Mouse (Mus musculus): Measurements from ENCODE around the gene Nupr1l. TPM values are rescaled to one million over a fixed set of nuclear protein-coding genes. Genes with fewer than 3 reads are reported as not detected.
A peak's percentile ranks its signal among the peaks of the same experiment; 100 is the strongest.

The Nupr1l gene
- polyA plus RNA-seq, 1 experiment from 2014 or later, result 0.29 TPM

DNA sequence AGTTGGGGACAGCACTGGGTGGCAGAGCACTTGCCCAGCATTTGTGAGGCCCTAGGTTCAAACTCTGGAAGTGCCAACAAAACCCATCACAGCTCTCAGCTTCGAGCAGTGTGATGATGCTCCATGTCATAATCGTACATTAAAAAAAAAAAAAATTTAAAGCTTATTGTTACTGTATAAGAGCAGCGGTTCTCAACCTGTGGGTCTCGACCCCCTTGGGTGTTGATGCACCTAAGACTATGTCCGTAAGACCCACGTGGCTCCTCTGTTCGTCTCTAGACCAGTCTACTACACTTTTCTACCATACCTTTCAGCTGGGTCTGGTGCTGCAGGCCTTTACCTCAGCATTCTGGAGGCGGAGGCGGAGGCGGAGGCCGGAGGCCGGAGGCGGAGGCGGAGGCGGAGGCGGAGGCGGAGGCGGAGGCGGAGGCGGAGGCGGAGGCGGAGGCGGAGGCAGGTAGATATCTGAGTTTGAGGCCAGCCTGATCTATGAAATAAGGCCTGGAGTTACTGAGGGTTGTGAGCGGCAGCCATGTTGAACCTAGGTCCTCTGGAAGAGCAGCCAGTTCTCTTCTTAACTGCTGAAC is 9.8 kb downstream of the Nupr1l start:
- H3K4me3 ChIP-seq (replicated peaks), result no peak overlapping the region
- no peaks in the 10 kb centered on the region for H3K27me3 ChIP-seq
- no peaks in the 10 kb centered on the region for H3K36me3 ChIP-seq (replicated peaks)
- H3K9ac ChIP-seq, result no peak overlapping the region
- no peak for ATAC-seq (ENCODE audit: insufficient read depth)
- H3K4me2 ChIP-seq, result no peak overlapping the region
- H3K27ac ChIP-seq (replicated peaks), result no peak overlapping the region
- 73% methylated on average over 24 of the region's 24 CpGs for WGBS (ENCODE audit: insufficient replicate concordance)
- peaks cover 12% of the 10 kb centered on the region for H3K4me1 ChIP-seq (replicated peaks)
- H3K9me3 ChIP-seq (replicated peaks), result no peaks in the 10 kb centered on the region

DNA sequence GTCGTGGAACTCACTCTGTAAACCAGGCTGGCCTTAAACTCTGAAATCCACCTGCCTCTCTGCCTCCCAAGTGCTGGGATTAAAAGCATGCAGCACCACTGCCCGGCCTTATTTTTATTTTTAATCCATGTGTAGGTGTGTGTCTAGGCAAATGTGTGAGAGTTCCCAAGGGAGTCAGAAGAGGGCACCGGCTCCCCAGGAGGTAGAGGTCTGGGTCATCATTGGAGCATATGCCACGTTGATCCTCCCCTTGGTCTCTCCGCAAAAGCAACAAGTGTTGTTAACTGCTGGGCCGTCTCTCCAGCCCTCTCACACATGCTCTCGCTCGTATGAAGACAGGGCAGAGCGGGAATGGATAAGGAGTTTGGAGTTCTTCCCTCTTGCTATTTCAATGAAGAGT is 10.4 kb downstream of the Nupr1l start:
- no peak overlapping the region for H3K4me3 ChIP-seq (replicated peaks)
- H3K27ac ChIP-seq (replicated peaks), result no peak overlapping the region
- no peak overlapping the region for H3K4me2 ChIP-seq
- H3K36me3 ChIP-seq (replicated peaks), result no peaks in the 10 kb centered on the region
- peaks cover 12% of the 10 kb centered on the region for H3K4me1 ChIP-seq (replicated peaks)
- no peak for ATAC-seq (ENCODE audit: insufficient read depth)
- WGBS (ENCODE audit: insufficient replicate concordance), result 77% methylated on average over 9 of the region's 9 CpGs
- H3K9ac ChIP-seq, result no peak overlapping the region
- H3K9me3 ChIP-seq (replicated peaks), result no peaks in the 10 kb centered on the region
- no peaks in the 10 kb centered on the region for H3K27me3 ChIP-seq

DNA sequence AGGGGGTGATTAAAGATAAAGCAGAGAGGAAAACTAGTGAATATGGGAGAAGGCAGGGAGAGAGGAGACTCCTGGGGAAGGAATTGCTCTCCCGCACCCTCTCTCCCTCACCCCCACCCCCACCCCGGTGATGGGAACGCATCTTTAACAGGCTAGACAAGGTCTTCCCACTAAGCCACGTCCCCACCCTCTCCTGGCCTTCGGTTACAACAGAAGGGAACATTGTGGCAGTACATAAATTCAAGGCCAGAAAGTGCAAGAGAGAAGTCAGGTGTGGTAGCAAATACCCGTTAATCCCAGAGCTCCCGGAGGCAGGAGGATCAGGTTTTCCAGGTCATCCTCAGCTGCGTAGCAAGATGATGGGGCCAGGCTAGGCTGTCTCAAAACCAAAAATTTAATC is 11.0 kb downstream of the Nupr1l start:
- 65% methylated on average over 8 of the region's 8 CpGs for WGBS (ENCODE audit: insufficient replicate concordance)
- ATAC-seq (ENCODE audit: insufficient read depth), result no peak
- H3K4me3 ChIP-seq (replicated peaks), result no peak overlapping the region

DNA sequence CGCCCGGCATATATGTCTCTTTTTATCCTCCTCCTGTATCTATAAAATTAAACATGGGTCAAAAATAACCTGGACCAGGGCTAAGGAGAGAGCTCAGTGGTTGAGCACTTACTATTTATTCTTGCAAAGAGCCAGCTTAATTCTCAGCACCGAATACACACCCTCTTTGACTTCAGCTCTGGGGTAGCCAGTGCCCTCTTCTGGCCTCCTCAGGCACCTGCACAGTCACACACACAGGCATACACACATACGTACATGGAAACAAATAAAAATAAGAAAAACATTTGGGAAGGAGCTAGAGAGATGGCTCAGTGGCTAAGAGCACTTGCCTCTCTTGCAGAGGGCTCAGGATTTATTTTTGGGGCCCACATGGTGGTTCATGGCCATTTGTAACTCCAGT is 13.6 kb downstream of the Nupr1l start:
- H3K27me3 ChIP-seq, result no peaks in the 10 kb centered on the region
- no peak for ATAC-seq (ENCODE audit: insufficient read depth)
- H3K36me3 ChIP-seq (replicated peaks), result no peaks in the 10 kb centered on the region
- H3K9ac ChIP-seq, result no peak overlapping the region
- peaks cover 12% of the 10 kb centered on the region for H3K4me1 ChIP-seq (replicated peaks)
- WGBS (ENCODE audit: insufficient replicate concordance), result 80% methylated on average over 4 of the region's 4 CpGs
- no peaks in the 10 kb centered on the region for H3K9me3 ChIP-seq (replicated peaks)
- H3K27ac ChIP-seq (replicated peaks), result no peak overlapping the region
- H3K4me2 ChIP-seq, result no peak overlapping the region
- no peak overlapping the region for H3K4me3 ChIP-seq (replicated peaks)

More for the DNA sequence above, 11.0 kb downstream of the Nupr1l start:
- Histone ChIP-seq H3K4me1 (replicated peaks) (peaks cover 12% of the 10 kb centered on the region), H3K9me3 (replicated peaks) (no peaks in the 10 kb centered on the region), H3K36me3 (replicated peaks) (no peaks in the 10 kb centered on the region), H3K9ac (no peak overlapping the region), H3K27me3 (no peaks in the 10 kb centered on the region), H3K4me2 (no peak overlapping the region), H3K27ac (replicated peaks) (no peak overlapping the region)

DNA sequence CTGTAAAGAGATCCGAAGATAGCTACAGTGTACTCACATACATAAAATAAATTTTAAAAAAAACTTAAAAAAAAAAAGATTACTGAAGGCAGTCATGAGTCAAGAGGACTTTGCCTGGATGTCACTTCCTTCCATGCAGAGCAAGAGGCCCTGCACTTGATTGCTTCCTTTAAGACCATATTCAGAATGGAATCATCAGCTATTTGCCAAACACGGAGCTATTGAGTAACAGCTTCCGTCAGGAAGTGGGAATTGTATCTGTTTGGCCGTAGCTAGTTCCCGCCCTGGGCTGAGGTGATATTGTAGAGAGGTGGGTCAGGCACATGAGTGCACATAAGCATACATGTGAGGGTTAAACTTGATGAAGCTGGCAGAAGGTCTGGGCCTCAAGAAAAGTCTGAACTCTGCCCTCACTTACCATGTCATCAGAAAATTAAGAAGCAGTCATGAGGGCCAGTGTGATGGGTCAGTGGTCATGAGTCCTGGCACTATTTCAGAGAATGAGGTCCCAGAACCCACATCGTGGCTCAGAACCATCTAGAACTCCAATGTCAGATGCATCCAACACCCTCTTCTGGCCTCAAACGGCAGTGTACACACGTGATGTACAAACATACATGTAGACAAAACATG is 16.6 kb downstream of the Nupr1l start:
- H3K4me3 ChIP-seq (replicated peaks), result no peak overlapping the region
- H3K4me1 ChIP-seq (replicated peaks), result peaks cover 2% of the 10 kb centered on the region; the same call in 1 of the 2 replicates
- no peaks in the 10 kb centered on the region for H3K9me3 ChIP-seq (replicated peaks)
- no peak overlapping the region for H3K9ac ChIP-seq
- H3K27ac ChIP-seq (replicated peaks), result no peak overlapping the region
- no peaks in the 10 kb centered on the region for H3K36me3 ChIP-seq (replicated peaks)
- ATAC-seq (ENCODE audit: insufficient read depth), result no peak
- WGBS (ENCODE audit: insufficient replicate concordance), result 59% methylated on average over 8 of the region's 8 CpGs
- no peak overlapping the region for H3K4me2 ChIP-seq
- H3K27me3 ChIP-seq, result no peaks in the 10 kb centered on the region

DNA sequence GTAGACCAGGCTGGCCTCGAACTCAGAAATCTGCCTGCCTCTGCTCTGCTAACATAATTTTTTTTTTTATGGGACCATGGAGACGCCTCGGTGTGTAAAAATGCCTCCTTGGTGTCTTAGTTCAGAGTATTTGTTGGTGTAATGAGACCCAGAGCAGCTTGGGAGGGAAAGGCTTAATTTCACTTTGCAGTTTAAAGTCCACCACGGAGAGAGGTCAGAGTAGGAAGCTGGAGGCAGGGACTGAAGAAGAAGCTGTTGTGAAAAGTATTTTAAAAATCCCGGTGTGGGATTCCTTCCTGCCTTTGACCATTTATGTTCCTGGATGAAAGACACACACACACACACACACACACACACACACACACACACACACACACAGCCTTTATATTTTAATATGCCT is 17.6 kb downstream of the Nupr1l start:
- ATAC-seq (ENCODE audit: insufficient read depth), result no peak
- Histone ChIP-seq H3K9me3 (replicated peaks) (no peaks in the 10 kb centered on the region), H3K4me2 (no peak overlapping the region), H3K27ac (replicated peaks) (no peak overlapping the region), H3K36me3 (replicated peaks) (no peaks in the 10 kb centered on the region), H3K27me3 (no peaks in the 10 kb centered on the region), H3K4me3 (replicated peaks) (no peak overlapping the region), H3K9ac (no peak overlapping the region), H3K4me1 (replicated peaks) (peaks cover 9% of the 10 kb centered on the region)
- 68% methylated on average over 5 of the region's 5 CpGs for WGBS (ENCODE audit: insufficient replicate concordance)

DNA sequence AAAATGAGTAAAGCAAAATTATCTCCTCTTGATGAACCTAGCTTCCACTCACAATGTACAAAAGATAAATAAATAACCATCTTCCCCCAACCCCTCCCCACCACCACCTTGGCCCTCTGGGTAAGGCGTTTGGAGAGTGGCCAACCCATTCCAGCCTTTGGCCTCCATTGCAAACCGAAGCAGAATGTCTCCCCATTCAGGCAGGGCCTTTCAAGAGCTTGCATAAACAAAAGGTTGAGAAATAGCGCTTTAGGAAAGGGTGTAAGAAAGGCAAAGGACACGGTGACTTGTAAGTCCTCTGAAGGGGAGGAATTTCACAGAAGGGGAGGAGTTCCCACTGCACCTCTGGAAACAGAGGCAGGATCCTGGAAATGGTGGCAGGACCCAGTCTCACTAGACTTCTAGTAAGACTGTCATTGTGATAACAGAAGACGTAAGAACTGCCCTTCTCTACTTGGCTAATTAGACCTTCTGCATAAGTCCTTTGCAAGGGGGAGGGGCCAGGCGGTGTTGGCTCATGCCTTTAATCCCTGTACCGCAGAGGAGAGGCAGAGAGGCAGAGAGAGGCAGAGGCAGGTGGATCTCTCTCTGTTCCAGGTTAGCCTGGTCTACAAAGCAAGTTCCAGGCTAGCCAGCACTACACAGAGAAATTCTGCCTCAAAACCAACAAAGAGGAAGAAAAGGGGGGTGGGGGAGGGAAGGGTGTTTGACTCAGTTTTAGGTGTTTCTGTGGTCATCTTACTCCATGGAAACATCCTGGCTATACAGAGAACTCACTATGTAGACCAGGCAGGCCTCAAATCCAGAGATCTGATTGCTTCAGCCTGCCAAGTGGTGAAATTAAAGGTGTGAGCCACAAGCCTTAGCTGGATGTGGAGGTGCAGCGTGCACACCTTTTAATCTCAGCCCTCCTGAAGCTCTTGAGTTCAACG is 21.9 kb downstream of the Nupr1l start:
- Histone ChIP-seq H3K27ac (replicated peaks) (no peak overlapping the region; the same call in 1 of the 2 replicates), H3K4me1 (replicated peaks) (peaks cover 9% of the 10 kb centered on the region), H3K4me2 (no peak overlapping the region), H3K4me3 (replicated peaks) (no peak overlapping the region), H3K9ac (no peak overlapping the region), H3K27me3 (no peaks in the 10 kb centered on the region; the same call in 1 of the 2 replicates), H3K36me3 (replicated peaks) (no peaks in the 10 kb centered on the region), H3K9me3 (replicated peaks) (no peaks in the 10 kb centered on the region)
- peak; percentile 20; the same call in 1 of the 2 replicates for ATAC-seq (ENCODE audit: insufficient read depth)
- WGBS (ENCODE audit: insufficient replicate concordance), result 44% methylated on average over 9 of the region's 9 CpGs

DNA sequence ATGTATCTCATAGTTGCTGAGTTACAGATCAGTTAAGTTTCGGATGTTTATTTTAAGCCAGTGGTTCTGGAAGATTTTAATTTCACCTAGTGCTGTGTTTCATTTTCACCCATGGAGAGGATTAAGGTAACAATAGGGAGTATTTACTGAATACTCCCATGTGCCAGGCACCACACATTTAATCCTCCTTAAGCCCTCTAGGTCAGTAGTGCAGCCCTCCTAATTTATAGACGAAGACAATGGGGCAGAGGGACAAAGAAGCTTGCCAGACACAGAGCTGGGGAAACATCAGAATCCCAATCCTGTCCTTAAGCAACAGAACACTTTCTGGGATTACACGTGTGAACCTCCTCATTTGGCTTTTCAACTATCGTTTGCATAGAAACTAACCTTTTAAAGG is 28.6 kb downstream of the Nupr1l start:
- WGBS (ENCODE audit: insufficient replicate concordance), result 57% methylated on average over 4 of the region's 4 CpGs
- no peak for ATAC-seq (ENCODE audit: insufficient read depth)

DNA sequence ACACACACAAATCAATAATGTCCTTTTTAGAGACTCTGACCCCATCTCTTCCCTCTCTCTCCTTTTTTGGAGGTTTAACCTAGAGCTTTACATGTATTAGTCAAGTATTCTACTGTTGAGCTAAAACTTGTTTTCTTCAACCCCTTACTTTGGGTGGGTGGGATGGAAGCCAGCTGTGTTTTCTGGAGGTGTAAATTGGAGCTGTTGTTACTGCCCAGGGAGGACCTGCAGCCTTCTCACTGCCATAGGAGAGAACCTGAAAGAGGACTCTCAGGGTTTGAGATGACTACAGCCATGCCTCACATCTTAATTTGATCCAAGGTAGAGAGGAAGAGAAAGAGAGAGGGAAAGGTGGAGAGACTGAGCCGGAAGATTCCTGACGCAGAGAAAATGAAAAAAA is 31.9 kb downstream of the Nupr1l start:
- Histone ChIP-seq H3K27me3 (no peaks in the 10 kb centered on the region), H3K4me1 (replicated peaks) (peaks cover 27% of the 10 kb centered on the region), H3K27ac (replicated peaks) (peak overlapping the region; percentile 83), H3K36me3 (replicated peaks) (peaks cover 7% of the 10 kb centered on the region), H3K4me2 (peak overlapping the region; percentile 74), H3K4me3 (replicated peaks) (peak overlapping the region; percentile 61), H3K9ac (no peak overlapping the region), H3K9me3 (replicated peaks) (no peaks in the 10 kb centered on the region)
- WGBS (ENCODE audit: insufficient replicate concordance), result 45% methylated on average over 2 of the region's 2 CpGs
- no peak for ATAC-seq (ENCODE audit: insufficient read depth)

More for the DNA sequence above, 28.6 kb downstream of the Nupr1l start:
- Histone ChIP-seq H3K9ac (no peak overlapping the region), H3K4me2 (no peak overlapping the region), H3K27ac (replicated peaks) (no peak overlapping the region), H3K36me3 (replicated peaks) (no peaks in the 10 kb centered on the region), H3K4me3 (replicated peaks) (no peak overlapping the region), H3K9me3 (replicated peaks) (no peaks in the 10 kb centered on the region), H3K4me1 (replicated peaks) (peaks cover 15% of the 10 kb centered on the region), H3K27me3 (no peaks in the 10 kb centered on the region; the same call in 1 of the 2 replicates)

DNA sequence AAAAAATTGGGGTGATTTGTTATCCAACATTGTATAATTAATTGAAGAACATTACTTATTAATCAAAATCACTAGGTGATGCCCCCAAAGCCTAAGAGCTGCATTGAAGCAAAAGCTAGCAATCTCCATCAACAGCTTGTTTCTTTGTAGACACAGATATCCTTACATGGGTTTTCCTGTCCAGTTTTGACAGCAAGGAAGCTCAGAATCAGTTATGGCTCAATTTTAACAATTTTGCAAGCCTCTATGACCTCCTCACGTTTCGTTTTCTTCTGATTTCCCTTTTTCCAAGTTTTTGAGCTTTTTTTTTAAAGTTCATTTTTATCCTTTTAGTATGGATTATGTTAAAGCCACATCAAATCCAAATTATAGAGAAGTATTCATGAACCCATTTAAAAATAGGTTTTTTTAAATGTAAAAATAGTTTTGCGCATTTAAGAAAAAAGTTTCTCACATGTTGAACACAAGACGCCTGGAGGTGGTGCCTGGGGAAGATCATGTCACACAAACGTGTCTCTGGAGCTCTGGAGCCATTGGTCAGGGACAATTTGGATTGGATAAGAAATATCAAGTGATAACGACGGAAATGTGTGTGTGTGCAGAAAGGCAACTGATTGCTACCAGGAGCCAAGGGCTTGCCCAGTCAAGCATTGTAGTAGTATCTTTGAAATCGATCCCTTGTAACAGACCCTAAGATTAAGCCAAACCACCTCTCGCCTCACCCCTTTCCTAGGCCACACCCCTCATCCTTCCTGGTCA is 32.6 kb downstream of the Nupr1l start:
- peaks cover 11% of the 10 kb centered on the region for H3K36me3 ChIP-seq (replicated peaks)
- H3K27me3 ChIP-seq, result no peaks in the 10 kb centered on the region
- peak overlapping the region; percentile 61 for H3K4me3 ChIP-seq (replicated peaks)
- peak overlapping the region; percentile 41; the same call in 1 of the 2 replicates for H3K9ac ChIP-seq
- peak; percentile 8 for ATAC-seq (ENCODE audit: insufficient read depth)
- H3K9me3 ChIP-seq (replicated peaks), result no peaks in the 10 kb centered on the region
- WGBS (ENCODE audit: insufficient replicate concordance), result 2% methylated on average over 9 of the region's 9 CpGs
- peak overlapping the region; percentile 74 for H3K4me2 ChIP-seq
- H3K27ac ChIP-seq (replicated peaks), result peak overlapping the region; percentile 83
- H3K4me1 ChIP-seq (replicated peaks), result peaks cover 29% of the 10 kb centered on the region
